Mouse (Mus musculus) ES-E14 (cell line): ENCODE measurements at regions not wholly inside any gene's neighbourhood (a gene's known extent, or its start where the extent isn't known, plus 50 kb on each side); places are given as distances from the start of the nearest gene placed in this dataset.
A peak's percentile ranks its signal among the peaks of the same experiment; 100 is the strongest.

ENCODE experiments used
- DNase-seq: peaks from one replicate; pipeline ENCODE4 v3.0.0-alpha.2; 2013; ENCODE audit warnings: low read depth, low spot score
- H3K27ac ChIP-seq: 2 replicates; pipeline ENCODE4 v1.5.1; 2012; ENCODE audit warnings: low read depth, mild to moderate bottlenecking, low read length, moderate library complexity, mixed read lengths; ENCODE audit not compliant: poor library complexity, insufficient read depth, severe bottlenecking
- H3K36me3 ChIP-seq: 2 replicates; pipeline ENCODE4 v1.6.1; 2012; ENCODE audit warnings: mild to moderate bottlenecking, low read length, moderate library complexity, mixed read lengths; ENCODE audit not compliant: control insufficient read depth, poor library complexity, insufficient read depth, severe bottlenecking
- H3K4me1 ChIP-seq, 2 experiments: fragments of 150-350 bp in 1 of 2; sonication (generic) in 1 of 2; 2 replicates each; pipeline ENCODE4 v1.6.1; 2012; ENCODE audit warnings: low read length in 2 of 2, mild to moderate bottlenecking in 1 of 2, mixed read lengths in 1 of 2; ENCODE audit not compliant: control insufficient read depth in 2 of 2, insufficient read depth in 2 of 2, poor library complexity in 1 of 2
- H3K4me3 ChIP-seq, 2 experiments: fragments of 150-350 bp in 1 of 2; sonication (generic) in 1 of 2; 2 replicates each; pipeline ENCODE4 v1.5.1; 2012; ENCODE audit warnings: low read length in 2 of 2, low read depth in 1 of 2, mild to moderate bottlenecking in 1 of 2, mixed read lengths in 1 of 2; ENCODE audit not compliant: insufficient read depth in 1 of 2, poor library complexity in 1 of 2, severe bottlenecking in 1 of 2
- H3K9ac ChIP-seq: 2 replicates; pipeline ENCODE4 v1.6.1; 2012; ENCODE audit warnings: low read depth, mild to moderate bottlenecking, low read length, mixed read lengths; ENCODE audit not compliant: poor library complexity, insufficient read depth, severe bottlenecking
- H3K9me3 ChIP-seq: fragments of 150-350 bp; sonication (generic); 2 replicates; pipeline ENCODE4 v1.6.1; 2012; ENCODE audit warnings: low read depth, mild to moderate bottlenecking, low read length; ENCODE audit not compliant: control insufficient read depth, insufficient read depth
- CHD2 ChIP-seq: IDR thresholded peaks from 2 replicates; pipeline ENCODE4 v1.6.1; 2014; ENCODE audit warnings: mild to moderate bottlenecking, low read depth, low read length, inconsistent platforms
- HCFC1 ChIP-seq: IDR thresholded peaks from 2 replicates; pipeline ENCODE4 v1.6.1; 2012; ENCODE audit warnings: low read length, inconsistent platforms, borderline replicate concordance; ENCODE audit not compliant: insufficient read depth
- MAFK ChIP-seq: IDR thresholded peaks from 2 replicates; pipeline ENCODE4 v1.6.1; 2014; ENCODE audit warnings: mild to moderate bottlenecking, low read depth, low read length, inconsistent platforms; ENCODE audit not compliant: insufficient read depth
- ZC3H11A ChIP-seq: IDR thresholded peaks from 2 replicates; pipeline ENCODE4 v1.6.1; 2012; ENCODE audit warnings: low read depth, mild to moderate bottlenecking, inconsistent platforms, low read length, borderline replicate concordance
- ZNF384 ChIP-seq: IDR thresholded peaks from 2 replicates; pipeline ENCODE4 v1.6.1; 2012; ENCODE audit warnings: low read depth, low read length, inconsistent platforms
- in situ Hi-C, 2 experiments: fragments of 600-800 bp; cut with MboI; formaldehyde crosslinking; loops; one replicate each; pipeline ENCODE4 v1.15.1; 2025; ENCODE audit warnings: low sequenced_read_pairs in 2 of 2, inconsistent platforms in 1 of 2; ENCODE audit not compliant: unreplicated experiment in 2 of 2

- no peaks in the 10 kb centered on the region for H3K9me3 ChIP-seq
- DNase-seq = no peak
- H3K36me3 ChIP-seq = no peaks in the 10 kb centered on the region
- H3K27ac ChIP-seq = no peak overlapping the region
- in situ Hi-C loops = no loop called here
- peaks cover 6 to 10% of the 10 kb centered on the region in 2 experiments for H3K4me1 ChIP-seq
- H3K4me3 ChIP-seq = no peak overlapping the region
- no peak overlapping the region for H3K9ac ChIP-seq
- TF ChIP-seq ZNF384 (no peak), ZC3H11A (no peak), CHD2 (no peak), HCFC1 (no peak), MAFK (no peak)
Observed at GRCm38 (mm10) chr1:105094500-105094899, 262.0 kb downstream of the Rnf152 start.

DNA sequence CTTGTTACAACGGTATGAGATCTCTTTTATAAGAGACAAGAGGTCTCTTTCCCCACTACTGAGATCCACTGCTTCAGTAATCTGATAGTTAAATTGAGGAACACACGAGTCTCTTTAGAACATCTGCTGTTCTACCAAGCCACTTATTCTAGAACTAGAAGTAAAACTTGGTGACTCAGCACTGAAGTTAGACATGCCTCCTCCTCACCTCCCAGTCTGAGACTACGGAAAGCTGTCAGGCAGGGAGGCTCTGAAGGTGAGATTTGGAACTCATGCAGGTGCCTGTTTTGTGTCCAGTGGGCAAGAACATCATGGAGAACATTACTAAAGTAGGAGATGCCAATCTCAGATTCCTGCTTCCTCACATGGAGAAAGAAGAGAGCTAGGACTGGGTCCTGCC, 262.6 kb downstream of the Rnf152 start:
- H3K36me3 ChIP-seq = no peaks in the 10 kb centered on the region
- no peak overlapping the region for H3K9ac ChIP-seq
- DNase-seq = no peak
- peaks cover 6 to 10% of the 10 kb centered on the region in 2 experiments for H3K4me1 ChIP-seq
- in situ Hi-C loops = no loop called here
- TF ChIP-seq MAFK (no peak), ZNF384 (no peak), ZC3H11A (no peak), CHD2 (no peak), HCFC1 (no peak)
- no peaks in the 10 kb centered on the region for H3K9me3 ChIP-seq
- no peak overlapping the region for H3K27ac ChIP-seq
- no peak overlapping the region for H3K4me3 ChIP-seq

- Histone ChIP-seq H3K9ac (no peak overlapping the region), H3K4me1 (peaks cover 6 to 10% of the 10 kb centered on the region in 2 experiments), H3K9me3 (no peaks in the 10 kb centered on the region), H3K36me3 (no peaks in the 10 kb centered on the region), H3K27ac (no peak overlapping the region), H3K4me3 (no peak overlapping the region)
- no peak for DNase-seq
- in situ Hi-C loops = no loop called here
- no peak for TF ChIP-seq ZNF384
- no peak for TF ChIP-seq CHD2
- no peak for TF ChIP-seq ZC3H11A
- TF ChIP-seq HCFC1 = no peak
- no peak for TF ChIP-seq MAFK
Observed at GRCm38 (mm10) chr1:105093012-105093411, 263.5 kb downstream of the Rnf152 start.

GRCm38 (mm10) chr1:105092309-105092904, 264.1 kb downstream of the Rnf152 start:
- H3K4me3 ChIP-seq = no peak overlapping the region
- no peak for TF ChIP-seq MAFK
- TF ChIP-seq ZC3H11A = peak; percentile 76; the same call in 1 of the 2 replicates
- H3K9ac ChIP-seq = no peak overlapping the region
- no peaks in the 10 kb centered on the region for H3K36me3 ChIP-seq
- DNase-seq = peak; percentile 28
- no peaks in the 10 kb centered on the region for H3K9me3 ChIP-seq
- in situ Hi-C loops = no loop called here
- no peak overlapping the region for H3K27ac ChIP-seq
- H3K4me1 ChIP-seq = peaks cover 6 to 10% of the 10 kb centered on the region in 2 experiments

GRCm38 (mm10) chr1:105088765-105089520, 267.6 kb downstream of the Rnf152 start:
- Histone ChIP-seq H3K27ac (no peak overlapping the region), H3K9me3 (no peaks in the 10 kb centered on the region), H3K4me1 (peaks cover 0 to 2% of the 10 kb centered on the region in 2 experiments; a peak in 1 of 4 replicates), H3K9ac (no peak overlapping the region), H3K4me3 (no peak overlapping the region), H3K36me3 (no peaks in the 10 kb centered on the region)
- TF ChIP-seq ZC3H11A (no peak), ZNF384 (no peak), MAFK (no peak), HCFC1 (no peak), CHD2 (no peak)
- DNase-seq = no peak
- in situ Hi-C loops = no loop called here
